Mouse (Mus musculus) ovary, postnatal 36 days (tissue): ENCODE measurements around the gene Carm1.
"Not testable (repeated sequence)": the region's sequence is repeated elsewhere in the genome, so short reads cannot be mapped to it uniquely, and the experiment has no call there.

Source experiments
- DNase-seq: peaks from one replicate; pipeline ENCODE4 v3.0.0; 2022; ENCODE audit warnings: low spot score, mixed read lengths

Carm1 gene

GRCm38 (mm10) chr9:21537009-21537408, 9.7 kb upstream of the Carm1 start:
- no peak for DNase-seq

- DNase-seq: no peak
Observed at GRCm38 (mm10) chr9:21539981-21540753, 6.5 kb upstream of the Carm1 start.

GRCm38 (mm10) chr9:21542001-21542400, 4.7 kb upstream of the Carm1 start:
- DNase-seq: not testable (repeated sequence)

- no peak for DNase-seq
Observed at GRCm38 (mm10) chr9:21545351-21545915, 1.3 kb upstream of the Carm1 start.

- DNase-seq: peak; percentile 100
Observed at GRCm38 (mm10) chr9:21545916-21546788, 542 bp upstream of the Carm1 start.

- DNase-seq: no peak
Observed at GRCm38 (mm10) chr9:21547075-21547941, 614 bp downstream of the Carm1 start.

GRCm38 (mm10) chr9:21551049-21551448, 4.4 kb downstream of the Carm1 start:
- DNase-seq: no peak

- DNase-seq: no peak
Observed at GRCm38 (mm10) chr9:21553607-21554273, 7.0 kb downstream of the Carm1 start.

- no peak for DNase-seq
Observed at GRCm38 (mm10) chr9:21555198-21555742, 8.6 kb downstream of the Carm1 start.

GRCm38 (mm10) chr9:21556996-21557395, 10.3 kb downstream of the Carm1 start:
- no peak for DNase-seq

- DNase-seq: no peak
Observed at GRCm38 (mm10) chr9:21557556-21557955, 10.9 kb downstream of the Carm1 start.

- no peak for DNase-seq
Observed at GRCm38 (mm10) chr9:21558366-21558765, 11.7 kb downstream of the Carm1 start.

- DNase-seq: no peak
Observed at GRCm38 (mm10) chr9:21559151-21559550, 12.5 kb downstream of the Carm1 start.

- no peak for DNase-seq
Observed at GRCm38 (mm10) chr9:21564420-21564819, 17.7 kb downstream of the Carm1 start.

GRCm38 (mm10) chr9:21565004-21565586, 18.4 kb downstream of the Carm1 start:
- DNase-seq: no peak

- no peak for DNase-seq
Observed at GRCm38 (mm10) chr9:21566538-21566937, 19.8 kb downstream of the Carm1 start.

GRCm38 (mm10) chr9:21567051-21567450, 20.4 kb downstream of the Carm1 start:
- DNase-seq: no peak

- DNase-seq: no peak
Observed at GRCm38 (mm10) chr9:21568657-21569255, 22.1 kb downstream of the Carm1 start.

- no peak for DNase-seq
Observed at GRCm38 (mm10) chr9:21574012-21574801, 27.5 kb downstream of the Carm1 start.
